Mouse (Mus musculus) C2C12 (cell line): ENCODE results near the gene S1pr3. TPM values are rescaled to one million over a fixed set of nuclear protein-coding genes. Genes with fewer than 3 reads are reported as not detected.

ENCODE experiments used
- H3K27me3 ChIP-seq: one replicate; pipeline ENCODE4 v1.6.1; 2011; ENCODE audit not compliant: control insufficient read depth, insufficient read depth, insufficient read length
- H3K36me3 ChIP-seq: one replicate; pipeline ENCODE4 v1.6.1; 2011; ENCODE audit not compliant: control insufficient read depth, insufficient read depth
- H3K4me3 ChIP-seq: one replicate; pipeline ENCODE4 v1.5.1; 2011; ENCODE audit warnings: mild to moderate bottlenecking, control low read depth; ENCODE audit not compliant: poor library complexity, insufficient read depth, severe bottlenecking
- H3K79me2 ChIP-seq: one replicate; pipeline ENCODE4 v1.6.1; 2011; ENCODE audit not compliant: control insufficient read depth, insufficient read depth
- H3K79me3 ChIP-seq: one replicate; pipeline ENCODE4 v1.6.1; 2011; ENCODE audit warnings: low read depth, control low read depth
- H3ac ChIP-seq: one replicate; pipeline ENCODE3; 2011; ENCODE audit warnings: low read depth; ENCODE audit not compliant: control insufficient read depth, insufficient read length
- CEBPB ChIP-seq: IDR thresholded peaks from one replicate; pipeline ENCODE4 v1.6.1; 2011; ENCODE audit warnings: low read depth, mild to moderate bottlenecking, control low read depth, moderate library complexity
- CTCF ChIP-seq: IDR thresholded peaks from one replicate; pipeline ENCODE4 v1.5.1; 2011; ENCODE audit not compliant: control insufficient read depth, insufficient read depth, insufficient read length
- FOSL1 ChIP-seq: IDR thresholded peaks from one replicate; pipeline ENCODE4 v1.8.0; 2011; ENCODE audit warnings: mild to moderate bottlenecking, low read length; ENCODE audit not compliant: poor library complexity, insufficient read depth, severe bottlenecking
- MAX ChIP-seq: IDR thresholded peaks from one replicate; pipeline ENCODE4 v1.6.1; 2011; ENCODE audit warnings: mild to moderate bottlenecking, control low read depth
- MYOD1 ChIP-seq: IDR thresholded peaks from one replicate; pipeline ENCODE4 v1.6.1; 2011; ENCODE audit warnings: low read depth; ENCODE audit not compliant: control insufficient read depth, insufficient read length
- MYOG ChIP-seq: IDR thresholded peaks from one replicate; pipeline ENCODE4 v1.6.1; 2011; ENCODE audit not compliant: control insufficient read depth, insufficient read length; ENCODE audit errors: extremely low read depth
- USF1 ChIP-seq: IDR thresholded peaks from one replicate; pipeline ENCODE4 v1.6.1; 2011; ENCODE audit warnings: low read depth, mild to moderate bottlenecking, control low read depth, moderate library complexity
- polyA plus RNA-seq: library from polyadenylated mRNA; unstranded; fragments of >200 nt; fragmentation: generic; extraction: Trizol; gene quantifications from one replicate; pipeline ENCODE4 v1.2.1, GENCODE M21; 2012; ENCODE audit warnings: missing spikeins

The S1pr3 gene
- polyA plus RNA-seq, 1 experiment: 15.0 TPM

DNA sequence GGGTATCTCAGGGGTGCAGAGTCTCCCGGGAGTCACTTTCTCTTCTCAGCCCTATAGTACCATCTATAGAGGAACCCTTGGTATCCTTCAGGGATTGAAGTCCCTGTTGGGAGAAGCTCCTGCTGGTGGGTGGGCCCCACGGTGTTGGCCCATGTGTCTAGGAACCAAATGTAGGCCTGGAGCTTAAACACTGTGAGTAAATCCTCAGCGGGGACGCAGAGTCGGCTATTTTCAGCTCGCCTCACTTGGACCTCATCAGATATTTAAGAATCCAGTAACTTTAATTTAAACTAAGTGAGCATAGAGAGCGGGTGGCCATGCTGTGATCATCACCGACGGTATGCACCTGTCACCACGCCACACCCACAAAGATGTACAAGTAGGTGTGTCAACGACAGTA lies 8.3 kb downstream of the S1pr3 start:
- Histone ChIP-seq H3K79me2 (no peaks in the 10 kb centered on the region), H3K79me3 (no peaks in the 10 kb centered on the region), H3ac (no peak overlapping the region), H3K27me3 (no peaks in the 10 kb centered on the region), H3K4me3 (no peak overlapping the region), H3K36me3 (peaks cover 9% of the 10 kb centered on the region)
- no peak for TF ChIP-seq USF1
- no peak for TF ChIP-seq MYOD1
- TF ChIP-seq CTCF: no peak
- TF ChIP-seq CEBPB: no peak
- TF ChIP-seq MAX: no peak
- TF ChIP-seq FOSL1: no peak
- no peak for TF ChIP-seq MYOG

DNA sequence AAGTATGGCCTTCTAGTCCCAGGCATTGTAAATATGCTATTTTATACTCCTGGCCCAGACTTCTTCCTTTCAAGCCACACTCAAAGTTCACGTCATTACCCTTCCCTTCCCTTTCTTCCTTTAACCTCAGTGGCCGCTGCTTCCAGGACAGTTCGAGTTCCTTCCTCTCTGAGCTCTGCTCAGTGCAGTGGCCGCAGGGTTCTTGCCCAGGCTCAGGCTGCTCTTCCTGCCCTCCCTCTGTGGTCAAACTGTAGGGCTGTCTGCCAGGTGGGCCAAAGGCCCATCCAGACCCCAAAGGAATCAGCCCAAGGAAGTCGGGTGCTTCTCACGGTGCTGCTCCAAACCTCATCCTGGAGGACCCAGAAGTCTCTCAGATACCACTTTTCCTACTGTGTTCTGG lies 9.4 kb downstream of the S1pr3 start:
- Histone ChIP-seq H3K4me3 (no peak overlapping the region), H3K79me3 (no peaks in the 10 kb centered on the region), H3ac (no peak overlapping the region), H3K27me3 (no peaks in the 10 kb centered on the region), H3K79me2 (no peaks in the 10 kb centered on the region), H3K36me3 (peaks cover 9% of the 10 kb centered on the region)
- TF ChIP-seq USF1 (no peak), MYOD1 (no peak), CTCF (no peak), FOSL1 (no peak), CEBPB (no peak), MYOG (no peak), MAX (no peak)

DNA sequence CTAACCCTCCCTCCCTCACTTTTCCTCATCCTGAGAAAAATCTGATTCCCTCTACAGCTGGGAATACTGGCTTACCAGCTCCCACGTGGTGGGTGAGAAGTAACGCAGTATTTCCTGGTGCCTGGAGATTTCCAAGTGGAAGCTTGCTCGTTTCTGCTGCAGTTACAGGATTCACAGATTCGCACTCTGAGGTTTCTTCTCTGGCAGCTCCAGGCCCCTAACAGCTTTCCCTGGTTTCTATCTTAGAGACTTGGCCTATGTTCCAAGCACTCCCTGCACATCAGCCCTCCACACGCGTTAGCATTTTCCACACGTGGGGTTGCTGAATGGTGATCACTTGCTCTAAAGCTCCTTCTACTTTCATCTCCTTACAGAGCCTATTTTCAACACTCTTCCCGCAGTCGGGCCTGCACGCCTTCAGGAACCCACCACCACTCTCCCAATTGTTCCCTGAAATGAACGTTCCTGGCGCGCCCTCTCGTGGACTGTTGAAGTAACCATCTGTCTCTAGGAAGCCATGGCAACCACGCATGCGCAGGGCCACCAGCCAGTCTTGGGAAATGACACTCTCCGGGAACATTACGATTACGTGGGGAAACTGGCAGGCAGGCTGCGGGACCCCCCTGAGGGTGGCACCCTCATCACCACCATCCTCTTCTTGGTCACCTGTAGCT lies 10.0 kb downstream of the S1pr3 start:
- no peaks in the 10 kb centered on the region for H3K79me2 ChIP-seq
- no peak overlapping the region for H3K4me3 ChIP-seq
- H3K36me3 ChIP-seq: peaks cover 9% of the 10 kb centered on the region
- H3K79me3 ChIP-seq: no peaks in the 10 kb centered on the region
- H3ac ChIP-seq: no peak overlapping the region
- H3K27me3 ChIP-seq: no peaks in the 10 kb centered on the region
- TF ChIP-seq MAX (no peak), CTCF (peak; percentile 75)

GRCm38 (mm10) chr13:51418942-51419451 lies 10.6 kb downstream of the S1pr3 start:
- TF ChIP-seq CEBPB (no peak), USF1 (no peak), CTCF (no peak), MYOG (no peak), MYOD1 (no peak), FOSL1 (no peak), MAX (no peak)

DNA sequence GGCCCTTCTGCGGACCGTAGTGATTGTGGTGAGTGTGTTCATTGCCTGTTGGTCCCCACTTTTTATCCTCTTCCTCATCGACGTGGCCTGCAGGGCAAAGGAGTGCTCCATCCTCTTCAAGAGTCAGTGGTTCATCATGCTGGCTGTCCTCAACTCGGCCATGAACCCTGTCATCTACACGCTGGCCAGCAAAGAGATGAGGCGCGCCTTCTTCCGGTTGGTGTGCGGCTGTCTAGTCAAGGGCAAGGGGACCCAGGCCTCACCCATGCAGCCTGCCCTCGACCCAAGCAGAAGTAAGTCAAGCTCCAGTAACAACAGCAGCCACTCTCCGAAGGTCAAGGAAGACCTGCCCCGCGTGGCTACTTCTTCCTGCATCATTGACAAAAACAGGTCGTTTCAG lies 11.1 kb downstream of the S1pr3 start:
- no peak for TF ChIP-seq MAX
- TF ChIP-seq MYOG: no peak
- TF ChIP-seq USF1: no peak
- no peak for TF ChIP-seq MYOD1
- TF ChIP-seq FOSL1: no peak
- no peak for TF ChIP-seq CTCF
- TF ChIP-seq CEBPB: no peak
- Histone ChIP-seq H3ac (no peak overlapping the region), H3K79me2 (no peaks in the 10 kb centered on the region), H3K4me3 (no peak overlapping the region), H3K79me3 (no peaks in the 10 kb centered on the region), H3K27me3 (no peaks in the 10 kb centered on the region), H3K36me3 (peaks cover 9% of the 10 kb centered on the region)

More at GRCm38 (mm10) chr13:51418942-51419451, 10.6 kb downstream of the S1pr3 start:
- no peak overlapping the region for H3ac ChIP-seq
- no peak overlapping the region for H3K4me3 ChIP-seq
- H3K36me3 ChIP-seq: peaks cover 9% of the 10 kb centered on the region
- no peaks in the 10 kb centered on the region for H3K79me2 ChIP-seq
- H3K27me3 ChIP-seq: no peaks in the 10 kb centered on the region
- H3K79me3 ChIP-seq: no peaks in the 10 kb centered on the region

DNA sequence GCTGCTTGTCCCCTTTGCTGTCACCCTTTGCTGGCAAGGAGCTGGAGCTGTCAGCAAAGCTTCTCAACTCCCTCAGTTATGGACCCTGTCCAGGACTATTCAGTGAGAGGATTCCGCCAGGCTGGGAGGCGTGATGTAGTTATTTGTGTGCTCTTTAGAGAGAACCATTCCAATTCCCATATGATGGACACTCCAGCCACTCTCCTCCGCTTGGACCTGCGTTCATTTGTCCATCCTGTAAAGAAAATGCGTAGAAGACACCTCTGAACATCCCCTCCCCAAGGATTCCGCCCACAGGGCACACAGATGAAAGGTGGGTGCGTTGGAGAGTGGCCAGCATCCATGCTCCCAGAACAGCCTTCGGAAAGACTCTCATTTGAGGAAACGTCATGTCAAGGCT lies 12.4 kb downstream of the S1pr3 start:
- H3ac ChIP-seq: no peak overlapping the region
- TF ChIP-seq FOSL1: no peak
- TF ChIP-seq CTCF: no peak
- no peak for TF ChIP-seq MYOG
- no peak for TF ChIP-seq MYOD1
- no peak for TF ChIP-seq USF1
- no peak for TF ChIP-seq CEBPB
- TF ChIP-seq MAX: no peak
- no peaks in the 10 kb centered on the region for H3K79me3 ChIP-seq
- no peaks in the 10 kb centered on the region for H3K27me3 ChIP-seq
- H3K79me2 ChIP-seq: no peaks in the 10 kb centered on the region
- no peaks in the 10 kb centered on the region for H3K36me3 ChIP-seq
- no peak overlapping the region for H3K4me3 ChIP-seq
